Mouse (Mus musculus) MN1 (cell line): ENCODE results near the gene Junb.

Experiments
- DNase-seq: peaks from one replicate; pipeline ENCODE4 v3.0.0-alpha.2; 2016; ENCODE audit warnings: low spot score

The Junb gene

GRCm38 (mm10) chr8:84978248-84978940 lies at the start of gene Junb:
Junb (minus strand) TSS chr8:84978718.
- DNase-seq: peak; percentile 98

- DNase-seq: peak; percentile 59
Observed at GRCm38 (mm10) chr8:85027922-85028321, 49.4 kb upstream of the Junb start.

- peak; percentile 46 for DNase-seq
Observed at GRCm38 (mm10) chr8:85027516-85027855, 49.0 kb upstream of the Junb start.

GRCm38 (mm10) chr8:85026670-85027515 lies 48.4 kb upstream of the Junb start, which contains the start of gene Trir:
Trir (plus strand) TSS chr8:85026823.
- peak; percentile 99 for DNase-seq

- DNase-seq: peak; percentile 96
Observed at GRCm38 (mm10) chr8:85025098-85025932, 46.8 kb upstream of the Junb start, which contains the start of gene Asna1. Asna1 (minus strand) TSS chr8:85025281.

- peak; percentile 61 for DNase-seq
Observed at GRCm38 (mm10) chr8:85023846-85024245, 45.3 kb upstream of the Junb start.

GRCm38 (mm10) chr8:85021514-85022055 lies 43.1 kb upstream of the Junb start:
- no peak for DNase-seq

- no peak for DNase-seq
Observed at GRCm38 (mm10) chr8:85017209-85017608, 38.7 kb upstream of the Junb start.

GRCm38 (mm10) chr8:85016724-85017123 lies 38.2 kb upstream of the Junb start:
- no peak for DNase-seq

GRCm38 (mm10) chr8:85014431-85014830 lies 35.9 kb upstream of the Junb start, which contains the start of gene Best2:
Best2 (minus strand) TSS chr8:85014531.
- DNase-seq: no peak

- DNase-seq: no peak
Observed at GRCm38 (mm10) chr8:85013230-85013840, 34.8 kb upstream of the Junb start.

- no peak for DNase-seq
Observed at GRCm38 (mm10) chr8:85011242-85011641, 32.7 kb upstream of the Junb start.

- DNase-seq: no peak
Observed at GRCm38 (mm10) chr8:85007686-85008085, 29.2 kb upstream of the Junb start.

- DNase-seq: peak; percentile 89
Observed at GRCm38 (mm10) chr8:84997649-84998295, 19.3 kb upstream of the Junb start.

- no peak for DNase-seq
Observed at GRCm38 (mm10) chr8:84996978-84997377, 18.5 kb upstream of the Junb start.

GRCm38 (mm10) chr8:84995680-84996079 lies 17.2 kb upstream of the Junb start:
- no peak for DNase-seq

- no peak for DNase-seq
Observed at GRCm38 (mm10) chr8:84994375-84994774, 15.9 kb upstream of the Junb start.

GRCm38 (mm10) chr8:84990836-84991235 lies 12.3 kb upstream of the Junb start:
- DNase-seq: peak; percentile 49

- peak; percentile 99 for DNase-seq
Observed at GRCm38 (mm10) chr8:84990349-84990748, 11.8 kb upstream of the Junb start, which contains the start of gene Hook2. Hook2 (plus strand) TSS chr8:84990603.

- DNase-seq: peak; percentile 98
Observed at GRCm38 (mm10) chr8:84989810-84990209, 11.3 kb upstream of the Junb start.

- peak; percentile 73 for DNase-seq
Observed at GRCm38 (mm10) chr8:84989311-84989731, 10.8 kb upstream of the Junb start.
